8 mouse cellular contexts compared by ENCODE assay signal in the genomic region with DNA sequence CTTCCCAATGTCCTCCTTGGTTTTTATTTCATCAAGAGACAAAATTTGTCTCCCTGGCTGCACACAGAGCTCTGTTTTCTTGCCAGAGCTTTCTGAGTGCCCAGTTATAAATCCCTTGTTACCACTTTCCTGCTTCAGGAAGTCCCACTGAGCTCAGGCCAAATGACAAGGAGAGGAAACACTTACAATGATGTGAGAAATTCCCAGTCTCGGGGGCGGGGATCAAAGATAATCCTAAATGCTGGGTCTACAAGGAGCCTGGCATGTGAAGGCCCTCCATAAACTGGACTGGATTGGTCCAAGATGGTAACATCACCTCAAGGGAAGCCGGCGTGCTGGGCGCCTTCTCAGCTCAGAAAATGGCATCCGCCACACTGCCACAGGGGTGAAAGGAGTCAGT. TPM values are rescaled to one million over a fixed set of nuclear protein-coding genes. Genes with fewer than 3 reads are reported as not detected.
DNase-seq lines count a peak whose midpoint lies in the region; ATAC-seq and TF ChIP-seq lines count a peak whose summit lies in the region.

No protein-coding gene starts in this region.

- TF ChIP-seq EP300 in heart, postnatal 0 days (IDR thresholded peaks at IDR 0.05; ENCODE audit: low read depth) = peak; percentile 53; the same call in 1 of the 2 replicates

- no peak overlapping the region for H3K4me3 ChIP-seq in hindbrain, embryonic 10.5 days
- H3K4me3 ChIP-seq in hindbrain, embryonic 16.5 days (ENCODE audit: low read length) = no peak overlapping the region
- no peak overlapping the region for H3K4me3 ChIP-seq in heart, postnatal 0 days (ENCODE audit: low read depth, low read length)
- H3K4me3 ChIP-seq in neural tube, embryonic 15.5 days (replicated peaks) = no peak overlapping the region

- intact Hi-C loops in left cerebral cortex, postnatal 14 days (cut with DNase I) = no loop called here

- no peak overlapping the region for H3K9ac ChIP-seq in hindbrain, embryonic 16.5 days (ENCODE audit: low read depth, low read length)
- H3K9ac ChIP-seq in heart, postnatal 0 days (replicated peaks; ENCODE audit: low read depth, low read length) = no peak overlapping the region
- H3K9ac ChIP-seq in neural tube, embryonic 15.5 days (replicated peaks) = no peak overlapping the region

- TF ChIP-seq CTCF in heart, postnatal 0 days (IDR thresholded peaks at IDR 0.05; ENCODE audit: low read depth) = no peak

- WGBS in hindbrain, embryonic 10.5 days = 73% methylated on average over 6 of the region's 6 CpGs
- 58% methylated on average over 6 of the region's 6 CpGs for WGBS in hindbrain, embryonic 16.5 days
- WGBS in heart, postnatal 0 days = 68% methylated on average over 6 of the region's 6 CpGs
- 69% methylated on average over 6 of the region's 6 CpGs for WGBS in neural tube, embryonic 15.5 days

- H3K4me2 ChIP-seq in hindbrain, embryonic 16.5 days (ENCODE audit: low read length) = no peak overlapping the region
- 0 out of 2 replicates have a peak overlapping the region, but pooled peaks have one; percentile 25 for H3K4me2 ChIP-seq in heart, postnatal 0 days (ENCODE audit: low read depth, low read length)
- no peak overlapping the region for H3K4me2 ChIP-seq in neural tube, embryonic 15.5 days

- no peaks in the 10 kb centered on the region for H3K27me3 ChIP-seq in hindbrain, embryonic 10.5 days (ENCODE audit: insufficient read depth, poor library complexity, severe bottlenecking)
- H3K27me3 ChIP-seq in hindbrain, embryonic 16.5 days (replicated peaks; ENCODE audit: control insufficient read depth, insufficient read depth, low read length) = no peaks in the 10 kb centered on the region
- H3K27me3 ChIP-seq in heart, postnatal 0 days (ENCODE audit: control insufficient read depth, insufficient read depth, low read length) = no peaks in the 10 kb centered on the region
- no peaks in the 10 kb centered on the region for H3K27me3 ChIP-seq in neural tube, embryonic 15.5 days (replicated peaks)

- peak overlapping the region; percentile 73 for H3K27ac ChIP-seq in hindbrain, embryonic 10.5 days
- H3K27ac ChIP-seq in hindbrain, embryonic 16.5 days (ENCODE audit: low read depth, low read length) = no peak overlapping the region; the same call in 1 of the 2 replicates
- H3K27ac ChIP-seq in heart, postnatal 0 days (ENCODE audit: low read depth) = peak overlapping the region; percentile 50
- peak overlapping the region; percentile 79 for H3K27ac ChIP-seq in neural tube, embryonic 15.5 days (replicated peaks)

- ATAC-seq in hindbrain, embryonic 16.5 days = no peak
- no peak for ATAC-seq in heart, postnatal 0 days (ENCODE audit: insufficient read depth, low read depth)
- no peak for ATAC-seq in neural tube, embryonic 15.5 days (ENCODE audit: low FRiP score)

- peaks cover 90% of the 10 kb centered on the region for H3K4me1 ChIP-seq in hindbrain, embryonic 10.5 days (replicated peaks)
- peaks cover 42% of the 10 kb centered on the region for H3K4me1 ChIP-seq in hindbrain, embryonic 16.5 days (ENCODE audit: control insufficient read depth, insufficient read depth, low read depth, low read length)
- no peaks in the 10 kb centered on the region; the same call in 1 of the 2 replicates for H3K4me1 ChIP-seq in heart, postnatal 0 days (ENCODE audit: control insufficient read depth, insufficient read depth)
- H3K4me1 ChIP-seq in neural tube, embryonic 15.5 days = peaks cover 79% of the 10 kb centered on the region

- no peaks in the 10 kb centered on the region for H3K36me3 ChIP-seq in hindbrain, embryonic 10.5 days
- H3K36me3 ChIP-seq in hindbrain, embryonic 16.5 days (ENCODE audit: control insufficient read depth, insufficient read depth, low read length) = no peaks in the 10 kb centered on the region
- H3K36me3 ChIP-seq in heart, postnatal 0 days (replicated peaks; ENCODE audit: control insufficient read depth, insufficient read depth, low read length) = no peaks in the 10 kb centered on the region
- no peaks in the 10 kb centered on the region for H3K36me3 ChIP-seq in neural tube, embryonic 15.5 days

- H3K9me3 ChIP-seq in hindbrain, embryonic 10.5 days = no peaks in the 10 kb centered on the region
- no peaks in the 10 kb centered on the region for H3K9me3 ChIP-seq in hindbrain, embryonic 16.5 days (ENCODE audit: control insufficient read depth, low read length)
- no peaks in the 10 kb centered on the region for H3K9me3 ChIP-seq in heart, postnatal 0 days (replicated peaks; ENCODE audit: control insufficient read depth, low read length)
- no peaks in the 10 kb centered on the region for H3K9me3 ChIP-seq in neural tube, embryonic 15.5 days (replicated peaks)

- DNase-seq in hindbrain, embryonic 10.5 days (ENCODE audit: low spot score) = no peak
- DNase-seq in heart, postnatal 0 days (ENCODE audit: low spot score) = no peak
- DNase-seq in kidney, postnatal 4 days = peak; percentile 44 to 60
- DNase-seq in spleen, postnatal 10 days (ENCODE audit: low spot score in 2 of 2) = no peak
- no peak for DNase-seq in left cerebral cortex, postnatal 14 days (ENCODE audit: low spot score in 2 of 2)
- no peak for DNase-seq in ovary, postnatal 10 days (ENCODE audit: low spot score)

RNA-seq across cellular contexts. Expression of gene Glod4, which starts 49.3 kb away (rescaled TPM):
- 126 and 130 TPM in 2 replicates for polyA plus RNA-seq in hindbrain, embryonic 10.5 days (2016; fragmentation: Nextera tagmentation; extraction: Ambion mirVana)
- 118 and 125 TPM in 2 replicates for polyA plus RNA-seq in hindbrain, embryonic 16.5 days (2015; fragmentation: Nextera tagmentation; extraction: Ambion mirVana)
- 30.6 and 44.8 TPM in 2 replicates for total RNA-seq in heart, postnatal 0 days (2014; rRNA removed; ENCODE audit: low replicate concordance)
- 102 and 104 TPM in 2 replicates for polyA plus RNA-seq in heart, postnatal 0 days (2015; fragmentation: Nextera tagmentation; extraction: Ambion mirVana)
- 112 and 123 TPM in 2 replicates for polyA plus RNA-seq in neural tube, embryonic 15.5 days (2015; fragmentation: Nextera tagmentation; extraction: Ambion mirVana)
- 10 to 100 TPM; 44.5 to 46.3 TPM for total RNA-seq in left cerebral cortex, postnatal 14 days (2021)

RNA-seq across cellular contexts. Expression of gene Mrm3, which starts 49.3 kb away (rescaled TPM):
- polyA plus RNA-seq in hindbrain, embryonic 10.5 days (2016; fragmentation: Nextera tagmentation; extraction: Ambion mirVana) = 21.5 and 24.7 TPM in 2 replicates
- 25.7 and 26.1 TPM in 2 replicates for polyA plus RNA-seq in hindbrain, embryonic 16.5 days (2015; fragmentation: Nextera tagmentation; extraction: Ambion mirVana)
- 21.3 and 39.5 TPM in 2 replicates for total RNA-seq in heart, postnatal 0 days (2014; rRNA removed; ENCODE audit: low replicate concordance)
- polyA plus RNA-seq in heart, postnatal 0 days (2015; fragmentation: Nextera tagmentation; extraction: Ambion mirVana) = 27.6 and 31.8 TPM in 2 replicates
- polyA plus RNA-seq in neural tube, embryonic 15.5 days (2015; fragmentation: Nextera tagmentation; extraction: Ambion mirVana) = 27.3 and 28.1 TPM in 2 replicates
- 10 to 100 TPM; 15.0 to 15.1 TPM for total RNA-seq in left cerebral cortex, postnatal 14 days (2021)

Comparison
In these comparisons a context has a peak if more than half of its experiments do, and no peak if none do; other contexts are left out.
1. DNase-seq: peak in kidney, postnatal 4 days (2 of 2); none in hindbrain, embryonic 10.5 days (single experiment), heart, postnatal 0 days (single experiment), spleen, postnatal 10 days (0 of 2), left cerebral cortex, postnatal 14 days (0 of 2) and ovary, postnatal 10 days (single experiment).